Mouse (Mus musculus) large intestine, adult 2 months (tissue): Measurements from ENCODE around the gene Smyd5. TPM values are rescaled to one million over a fixed set of nuclear protein-coding genes. Genes with fewer than 3 reads are reported as not detected.

Experiments used
- DNase-seq: peaks from one replicate; pipeline ENCODE4 v3.0.0-alpha.2; 2012; ENCODE audit warnings: low read depth, low spot score
- WGBS: fragments of 180-500 bp; shearing (Covaris S2); methylation state at CpG from one replicate; pipeline ENCODE4 v1.1.7; 2018; 5-methylcytosine and 5-hydroxymethylcytosine counted together
- polyA plus RNA-seq: library from polyadenylated mRNA; depleted of rRNA; stranded (reverse); fragments of >200 nt; gene quantifications from 2 replicates; pipeline ENCODE4 v1.2.3, GENCODE M21; 2012; rRNA removed

The Smyd5 gene
- polyA plus RNA-seq, result 18.1 and 21.2 TPM in 2 replicates

DNA sequence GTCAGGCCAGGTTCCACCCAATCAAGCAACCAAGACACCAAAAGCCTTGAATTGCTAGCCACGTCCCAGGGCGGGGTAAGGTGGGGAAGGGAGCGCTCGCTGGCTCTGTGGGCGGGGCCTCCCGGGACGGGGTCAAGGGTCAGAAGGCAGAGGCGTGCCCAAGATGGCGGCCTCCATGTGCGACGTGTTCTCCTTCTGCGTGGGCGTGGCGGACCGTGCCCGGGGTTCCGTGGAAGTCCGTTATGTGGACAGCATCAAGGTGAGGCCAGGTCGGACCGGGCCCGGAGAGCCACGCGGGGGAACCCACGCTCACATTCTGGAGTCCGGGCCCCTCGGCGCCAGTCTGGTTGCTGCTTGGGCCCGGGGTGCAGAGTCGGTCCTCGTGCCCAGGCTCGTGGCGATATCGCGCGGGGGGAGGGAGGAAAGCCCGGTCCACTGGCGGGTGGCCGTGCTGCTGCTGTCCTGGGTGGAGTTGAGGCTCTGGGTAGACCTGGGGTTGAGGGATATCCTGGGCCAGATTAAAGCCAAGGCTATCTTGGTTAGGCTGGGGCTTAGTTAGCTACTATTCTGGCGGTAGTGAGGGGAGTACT is at the start of gene Smyd5:
Gene Smyd5 (plus strand): TSS at position 148 of the 590 bp plus-strand sequence.
- WGBS, result 1% methylated on average over 39 of the region's 39 CpGs
- peak; percentile 66 for DNase-seq

DNA sequence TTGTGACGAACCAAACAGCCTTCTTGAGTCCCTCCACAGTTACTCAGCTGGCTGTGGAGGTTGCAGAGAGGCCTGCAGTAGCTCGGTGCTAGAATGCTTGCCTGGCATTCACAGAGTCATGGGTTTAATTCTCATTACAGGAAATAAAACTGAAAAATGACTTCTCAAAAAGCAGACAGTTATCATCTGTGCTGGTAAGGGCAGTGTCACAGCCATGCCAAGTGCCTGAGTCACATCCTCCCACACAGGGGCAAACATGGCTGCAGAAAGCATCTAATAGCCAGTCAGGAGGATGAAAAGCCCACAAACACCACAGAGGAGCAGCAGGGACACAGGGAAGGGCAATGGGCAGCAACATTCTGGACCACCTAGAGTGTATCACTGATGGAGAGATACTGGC is 49.0 kb upstream of the Smyd5 start:
- no peak for DNase-seq
- 80% methylated on average over 2 of the region's 2 CpGs for WGBS

DNA sequence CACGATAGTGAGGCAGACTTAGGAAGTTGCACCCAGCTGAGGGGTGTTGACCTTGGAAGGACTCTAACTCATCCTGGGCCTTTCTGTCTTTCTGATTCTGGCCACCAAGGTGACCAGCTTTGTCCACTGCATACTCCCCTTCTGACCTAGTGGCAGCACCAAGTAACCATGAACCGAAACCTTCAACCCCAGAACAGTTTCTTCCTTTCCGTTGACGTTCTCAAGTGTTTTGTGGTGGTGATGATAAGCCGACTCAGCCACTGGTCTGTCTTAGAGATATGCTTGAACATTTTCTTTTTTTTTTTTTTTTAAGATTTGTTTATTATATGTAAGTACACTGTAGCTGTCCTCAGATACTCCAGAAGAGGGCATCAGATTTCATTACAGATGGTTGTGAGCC is 43.2 kb upstream of the Smyd5 start:
- DNase-seq, result no peak
- 67% methylated on average over 5 of the region's 5 CpGs for WGBS

DNA sequence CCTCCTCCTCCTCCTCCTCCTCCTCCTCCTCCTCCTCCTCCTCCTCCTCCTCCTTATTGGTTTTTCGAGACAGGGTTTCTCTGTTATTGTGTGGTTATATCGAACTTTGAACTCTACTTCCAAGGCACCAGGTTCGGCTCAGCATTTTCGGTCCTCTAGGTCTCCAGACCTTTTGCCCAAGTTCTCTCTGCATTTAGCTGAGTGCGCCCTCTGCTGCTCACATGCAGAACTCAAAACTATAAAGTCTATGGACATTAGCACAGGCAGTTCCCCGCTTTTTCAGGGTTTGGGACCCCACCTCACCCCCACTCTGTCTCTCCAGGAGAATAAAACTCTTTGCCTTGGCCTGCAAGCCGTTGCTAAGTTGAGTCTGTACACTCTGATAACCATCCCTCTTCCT is 40.0 kb upstream of the Smyd5 start:
- no peak for DNase-seq
- WGBS, result 10% methylated on average over 6 of the region's 7 CpGs

DNA sequence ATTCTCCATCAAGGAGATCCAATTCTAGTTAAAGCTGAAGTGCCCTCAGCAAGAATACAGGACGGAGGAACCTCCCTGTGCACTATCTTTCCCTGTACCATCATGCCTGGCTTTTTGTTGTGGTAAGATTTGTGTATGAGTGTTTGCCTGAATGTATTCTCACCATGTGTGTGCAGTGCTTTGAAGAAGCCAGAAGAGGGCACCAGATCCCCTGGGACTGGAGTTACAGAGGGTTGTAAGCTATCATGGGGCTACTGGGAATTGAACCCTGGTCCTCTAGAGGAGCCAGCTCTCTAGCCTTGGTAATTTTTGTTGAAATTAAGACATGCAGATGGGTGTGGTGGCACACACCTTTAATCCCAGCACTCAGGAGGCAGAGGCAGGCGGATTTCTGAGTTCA is 36.4 kb upstream of the Smyd5 start:
- WGBS, result 88% methylated on average over 2 of the region's 2 CpGs
- DNase-seq, result no peak

DNA sequence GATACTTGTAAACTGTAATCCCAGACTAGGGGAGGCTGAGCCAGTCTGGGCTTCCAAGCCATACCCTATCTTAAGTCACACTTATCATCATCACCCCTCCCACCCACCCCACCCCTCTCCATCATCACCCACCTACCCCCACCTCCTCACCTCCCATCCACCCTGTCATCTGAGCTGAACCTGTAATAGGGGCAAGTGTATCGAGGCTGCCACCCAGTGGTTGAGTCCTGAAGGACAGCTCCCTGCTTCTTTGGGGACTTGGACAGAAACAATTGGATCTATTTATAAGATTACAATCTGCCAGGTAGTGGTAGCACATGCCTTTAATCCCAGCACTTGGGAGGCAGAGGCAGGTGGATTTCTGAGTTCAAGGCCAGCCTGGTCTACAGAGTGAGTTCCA is 34.6 kb upstream of the Smyd5 start:
- DNase-seq, result no peak
- 15% methylated on average over 1 of the region's 1 CpGs for WGBS

DNA sequence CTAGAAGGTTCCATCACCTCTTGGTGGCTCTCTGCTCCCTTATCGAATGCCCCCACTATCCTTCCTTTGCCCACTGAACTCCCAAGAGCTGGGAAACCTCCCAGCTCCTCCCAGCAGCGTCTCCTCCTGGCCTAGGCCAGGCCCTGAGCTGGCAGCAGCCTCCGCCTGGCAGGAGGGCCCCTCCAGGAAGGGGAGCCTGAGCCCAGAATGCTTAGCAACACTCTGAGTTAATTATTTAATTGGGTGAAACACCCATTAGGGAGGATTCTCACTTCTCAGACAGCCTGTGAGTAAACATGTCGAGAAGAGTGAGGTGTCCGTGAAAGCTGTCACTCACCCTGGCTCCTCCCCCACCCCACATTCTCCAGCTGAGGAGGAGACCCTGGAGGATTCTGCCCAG is 32.1 kb upstream of the Smyd5 start:
- no peak for DNase-seq
- 34% methylated on average over 5 of the region's 5 CpGs for WGBS

DNA sequence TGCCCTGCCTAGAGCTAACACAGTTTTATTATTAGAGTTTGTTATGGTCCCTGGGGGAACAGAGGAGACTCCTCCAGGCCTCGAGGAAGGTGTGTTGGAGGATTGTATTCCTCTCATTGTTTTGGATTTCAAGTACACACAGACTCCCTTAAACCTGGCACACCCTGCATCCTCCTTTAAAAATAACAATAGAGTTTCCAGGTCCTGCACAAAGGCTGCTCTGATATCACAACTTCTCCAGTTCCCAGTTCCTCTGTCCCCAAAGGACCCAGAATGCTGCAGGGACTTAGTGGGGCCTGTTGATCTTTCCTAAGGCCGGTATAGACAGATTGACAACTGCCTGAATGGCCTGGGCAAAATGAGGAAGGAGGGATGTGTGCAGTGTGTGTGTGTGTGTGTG is 29.2 kb upstream of the Smyd5 start:
- 34% methylated on average over 2 of the region's 2 CpGs for WGBS
- no peak for DNase-seq

DNA sequence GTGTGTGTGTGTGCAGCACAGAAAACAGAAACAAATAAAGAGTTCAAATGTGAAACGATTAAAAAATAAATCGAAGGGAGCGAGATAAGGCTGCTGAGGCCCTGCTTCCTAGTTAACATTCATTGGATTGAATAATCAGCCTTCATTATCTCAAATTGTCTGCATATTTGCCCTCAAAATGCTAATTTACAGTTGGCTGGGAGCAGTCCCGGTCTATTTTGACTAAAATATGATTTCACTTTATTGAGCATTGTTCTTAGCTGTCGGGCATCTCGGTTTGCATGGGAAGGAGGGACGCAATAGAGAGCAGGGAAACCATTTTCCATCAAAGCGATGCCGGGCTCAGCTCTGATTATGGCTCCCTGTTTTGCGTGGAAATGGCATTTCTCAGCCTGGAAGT is 28.8 kb upstream of the Smyd5 start:
- no peak for DNase-seq
- 74% methylated on average over 10 of the region's 10 CpGs for whole genome bisulfite sequencing

DNA sequence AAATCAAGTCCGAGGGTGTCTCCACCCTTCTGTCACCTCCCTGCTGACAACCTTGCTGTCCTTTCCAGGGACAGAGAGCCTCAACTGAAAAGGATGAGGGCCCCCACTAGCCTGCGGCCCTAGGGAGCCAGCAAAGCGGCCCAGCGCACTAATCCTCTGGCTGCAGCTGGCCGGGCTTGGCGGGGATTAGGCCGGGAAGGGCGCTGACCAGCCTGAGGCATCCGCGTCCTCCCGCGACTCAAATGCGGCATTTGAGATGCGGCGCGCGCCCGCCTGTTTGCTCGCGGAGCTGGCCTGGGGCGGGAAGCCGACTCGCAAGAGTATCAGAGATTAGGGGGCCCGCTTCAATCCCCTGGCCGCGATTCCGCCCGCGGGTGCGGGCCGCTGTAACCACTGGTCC is 22.8 kb upstream of the Smyd5 start:
- 10% methylated on average over 31 of the region's 31 CpGs for WGBS
- no peak for DNase-seq

DNA sequence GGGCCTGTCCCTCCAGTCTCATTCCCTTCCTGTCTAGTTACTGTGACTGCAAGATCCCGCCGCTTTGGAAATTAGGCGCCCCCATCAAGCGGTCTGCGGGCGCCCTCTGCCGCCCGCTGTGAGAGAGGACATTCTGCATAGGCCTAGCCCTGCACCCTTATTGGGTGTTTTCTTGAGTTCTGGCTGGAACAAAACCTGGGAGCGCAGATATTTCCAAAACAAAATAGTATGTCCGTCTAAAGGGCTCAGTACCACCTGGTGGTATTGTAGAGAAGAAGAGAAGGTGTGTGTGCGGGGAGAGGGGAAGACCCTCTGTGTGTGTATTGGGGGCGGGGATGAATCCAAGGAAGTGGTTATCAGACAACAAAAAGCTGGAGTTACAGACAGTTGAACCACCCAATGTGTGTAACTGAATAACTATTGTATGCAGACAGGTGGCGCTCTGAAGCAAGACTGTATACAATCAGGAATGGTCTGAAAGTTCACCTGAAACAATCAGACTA is 21.0 kb upstream of the Smyd5 start:
- WGBS, result 13% methylated on average over 13 of the region's 13 CpGs
- DNase-seq, result no peak

DNA sequence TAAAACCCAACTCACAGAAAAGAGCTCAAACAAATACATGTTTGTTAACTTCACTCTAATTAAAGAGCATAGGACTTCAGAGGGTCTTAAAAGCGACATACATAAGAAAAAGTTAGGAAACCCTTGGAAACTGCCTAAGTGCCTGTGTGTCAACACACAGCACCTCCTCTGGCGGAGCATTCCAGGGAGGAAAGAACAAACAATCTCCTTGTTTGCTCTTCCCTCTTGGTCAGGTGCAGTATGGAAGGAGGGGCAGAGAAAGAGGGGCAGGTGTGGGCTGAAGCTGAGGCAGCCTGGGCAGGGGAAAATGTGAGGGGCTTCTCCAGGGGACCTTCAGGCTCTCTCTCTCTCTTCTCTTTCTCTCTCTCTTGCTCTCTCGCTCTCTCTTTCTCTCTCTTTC is 16.0 kb upstream of the Smyd5 start:
- DNase-seq, result no peak
- 16% methylated on average over 3 of the region's 3 CpGs for WGBS

DNA sequence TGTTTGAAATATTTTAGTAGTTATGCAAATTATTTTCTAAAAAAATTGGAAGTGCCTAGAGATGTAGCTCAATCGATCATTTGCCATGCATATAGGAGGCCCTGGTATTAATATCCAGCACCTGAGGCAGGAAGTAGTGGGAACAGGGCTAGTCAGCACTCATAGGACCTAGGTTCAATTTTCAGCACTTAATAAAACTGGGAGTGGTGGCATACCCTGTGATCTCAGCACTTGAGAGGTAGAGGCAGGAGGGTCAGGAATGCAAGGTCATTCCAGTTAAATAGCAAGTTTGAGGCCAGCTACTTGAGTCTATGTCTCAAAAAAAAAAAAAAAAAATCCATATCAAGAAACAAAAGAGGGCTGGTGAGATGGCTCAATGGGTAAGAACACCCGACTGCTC is 12.6 kb upstream of the Smyd5 start:
- 68% methylated on average over 2 of the region's 2 CpGs for WGBS

DNA sequence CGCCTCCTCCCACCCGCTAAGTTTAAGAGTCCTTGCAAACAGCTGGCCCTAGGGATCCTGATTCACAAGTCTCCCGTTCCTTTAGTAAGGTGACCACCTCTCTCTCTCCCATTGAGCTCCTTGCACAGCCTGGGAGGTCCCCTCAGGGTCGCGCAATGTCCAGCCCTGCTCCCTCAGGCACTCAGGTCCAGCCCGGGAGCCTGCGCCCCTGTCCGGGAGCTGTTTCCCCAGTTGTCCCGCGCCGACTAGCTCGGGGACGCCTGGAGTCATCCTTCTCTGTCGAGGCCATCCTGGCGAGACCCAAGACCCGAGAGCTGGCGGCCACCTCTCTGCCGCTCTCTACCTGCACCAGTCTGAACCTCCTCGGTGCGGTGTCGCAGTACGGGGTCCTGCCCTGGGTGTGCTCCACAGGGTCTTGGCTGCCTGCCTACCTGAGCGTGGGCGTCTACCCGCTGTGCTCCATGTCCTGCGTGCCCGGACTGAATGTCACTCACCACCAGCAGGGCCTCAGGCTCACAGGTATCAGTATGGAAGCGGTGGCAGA is 7.9 kb upstream of the Smyd5 start, which contains the start of gene Noto:
Gene Noto (plus strand): TSS at position 51 of the 544 bp plus-strand sequence.
- DNase-seq, result no peak

More for the DNA sequence above, 12.6 kb upstream of the Smyd5 start:
- DNase-seq, result no peak

DNA sequence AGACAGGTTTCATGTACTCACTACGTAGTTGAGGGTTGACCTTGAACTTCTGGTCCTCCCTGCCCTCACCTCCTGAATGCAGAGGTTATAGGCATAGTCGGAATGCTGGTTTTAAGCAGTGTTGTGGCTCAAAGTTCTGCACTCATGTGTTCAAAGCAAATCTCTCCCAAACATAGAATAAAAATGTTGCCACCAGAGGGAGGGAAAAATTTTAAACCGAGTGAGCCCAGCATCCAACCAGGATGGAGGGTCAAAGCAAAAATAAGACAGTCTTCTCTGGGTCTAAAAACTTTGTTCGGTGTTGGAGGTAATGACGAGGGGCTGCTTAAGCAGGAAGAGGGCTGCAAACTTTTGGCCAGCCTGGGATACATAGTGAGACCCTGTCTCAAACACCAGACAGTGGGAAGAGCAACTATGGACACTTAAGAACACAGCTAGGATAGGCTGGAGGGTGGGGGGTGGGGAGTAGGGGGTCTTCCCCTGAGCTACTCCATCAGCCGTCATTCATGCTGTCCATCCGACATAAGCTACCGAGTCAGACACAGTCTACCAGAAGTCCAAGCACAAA is 431 bp upstream of the Smyd5 start:
- DNase-seq, result no peak

More for the DNA sequence above, 7.9 kb upstream of the Smyd5 start, which contains the start of gene Noto:
- 34% methylated on average over 28 of the region's 28 CpGs for WGBS

DNA sequence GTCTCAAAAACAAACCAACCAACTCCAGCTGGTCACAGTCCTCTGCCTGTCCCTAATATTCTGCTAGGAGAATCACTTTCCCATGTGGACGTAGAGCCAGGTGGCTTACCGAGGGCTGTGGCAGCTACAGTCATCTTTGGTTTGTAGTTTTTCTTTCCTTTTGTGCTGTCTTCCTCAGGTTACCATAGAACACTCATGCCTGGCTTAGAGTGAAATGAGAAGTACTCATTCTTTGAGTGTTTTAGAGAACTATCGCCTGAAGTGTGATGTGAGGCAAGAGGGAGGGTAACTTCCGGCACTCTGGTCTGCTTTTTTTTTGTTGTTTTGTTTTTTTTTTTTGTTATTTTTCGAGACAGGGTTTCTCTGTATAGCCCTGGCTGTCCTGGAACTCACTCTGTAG is 2.1 kb downstream of the Smyd5 start:
- WGBS, result 73% methylated on average over 5 of the region's 5 CpGs
- DNase-seq, result no peak

More for the DNA sequence above, 431 bp upstream of the Smyd5 start:
- 45% methylated on average over 8 of the region's 8 CpGs for WGBS

DNA sequence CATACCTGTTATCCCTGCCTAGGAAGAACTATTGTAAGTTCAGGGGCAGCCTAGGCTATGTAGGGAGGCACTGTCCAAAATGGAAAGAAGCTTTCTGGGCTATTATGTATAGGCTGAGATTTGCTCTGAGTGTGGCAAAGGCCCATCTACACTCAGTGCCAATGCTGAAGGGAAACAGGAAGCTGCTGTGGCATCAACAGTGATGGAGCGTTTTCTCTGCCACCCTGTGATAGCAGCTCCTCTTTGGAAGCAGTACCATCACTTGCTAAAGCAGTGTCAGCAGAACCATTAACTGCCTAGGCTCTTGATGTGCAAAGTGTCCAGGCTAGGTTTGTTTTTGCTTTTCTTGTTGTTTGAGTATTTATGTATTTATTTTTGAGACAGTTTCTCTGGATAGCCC is 4.4 kb downstream of the Smyd5 start:
- 70% methylated on average over 1 of the region's 1 CpGs for WGBS
- no peak for DNase-seq

DNA sequence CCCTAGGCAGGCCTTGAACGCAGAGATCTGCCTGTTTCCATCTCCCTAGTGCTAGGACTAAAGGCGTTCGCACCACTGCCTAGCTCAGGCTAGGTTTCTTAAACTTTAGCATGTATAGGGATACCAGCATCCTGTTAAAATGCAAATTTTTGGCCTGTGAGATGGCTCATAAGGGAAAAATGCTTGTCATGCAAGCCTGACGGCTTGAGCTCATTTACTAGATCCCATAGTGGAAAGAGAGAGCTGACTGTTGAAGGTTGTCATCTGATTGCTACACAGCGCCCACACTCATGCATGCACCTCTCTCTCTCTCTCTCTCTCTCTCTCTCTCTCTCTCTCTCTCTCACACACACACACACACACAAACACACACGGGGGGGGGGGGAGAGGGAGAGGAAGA is 4.8 kb downstream of the Smyd5 start:
- DNase-seq, result no peak

DNA sequence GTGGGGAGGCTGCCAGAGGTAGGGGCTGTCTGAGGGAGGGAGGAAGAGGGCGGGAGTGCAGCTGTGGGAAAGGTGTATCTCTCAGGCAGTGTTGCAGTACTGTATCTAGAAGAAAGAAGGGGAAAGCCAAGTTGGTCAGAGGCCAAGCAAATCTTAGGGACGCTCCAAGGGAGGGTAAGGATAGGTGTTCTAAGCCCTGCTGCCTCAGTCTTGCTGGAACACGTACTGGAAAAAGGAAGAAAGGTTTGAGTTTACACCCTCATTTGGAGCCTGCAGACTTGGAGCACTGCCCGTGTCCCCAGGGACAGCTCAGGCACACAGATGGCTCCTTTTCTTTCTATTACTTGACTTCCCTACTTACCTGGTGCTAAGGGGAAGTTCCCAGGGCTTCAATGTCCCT is 9.4 kb downstream of the Smyd5 start:
- 79% methylated on average over 4 of the region's 4 CpGs for WGBS
- DNase-seq, result no peak

More for the DNA sequence above, 4.8 kb downstream of the Smyd5 start:
- WGBS, result 85% methylated on average over 5 of the region's 6 CpGs

DNA sequence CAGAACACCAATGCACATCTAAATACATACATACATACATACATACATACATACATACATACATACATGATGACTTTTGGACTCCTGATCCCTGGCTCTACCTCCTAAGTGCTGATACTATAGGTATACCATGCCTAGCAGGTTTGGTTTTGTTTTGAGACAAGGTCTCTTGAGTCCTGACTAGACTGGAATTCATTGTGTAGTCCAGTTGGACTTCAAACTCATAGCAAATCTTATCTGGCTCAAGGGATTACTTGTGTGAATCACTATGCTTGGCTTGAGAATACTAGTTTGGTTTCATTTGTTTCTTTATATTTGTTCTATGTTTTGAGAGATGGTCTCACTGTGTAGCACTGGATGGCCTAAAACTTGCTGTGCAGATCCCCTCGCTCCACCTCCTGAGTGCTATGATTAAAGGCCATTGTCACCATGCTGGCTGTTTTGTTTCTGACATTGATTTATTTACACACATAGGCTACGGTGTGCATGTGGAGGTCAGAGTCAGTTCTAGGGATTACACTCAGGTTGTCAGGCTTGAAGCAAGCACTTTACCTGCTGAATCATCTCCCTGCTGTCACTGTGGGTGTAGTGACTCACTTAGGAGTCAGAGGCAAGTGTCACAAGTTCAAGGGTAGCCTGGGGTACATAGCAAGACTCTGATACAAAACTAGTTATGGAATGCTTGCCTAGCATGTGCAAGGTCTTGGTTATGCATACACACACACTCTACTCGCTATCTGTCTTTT is 11.9 kb downstream of the Smyd5 start:
- DNase-seq, result no peak
- WGBS, result 80% methylated on average over 3 of the region's 3 CpGs
